Mouse (Mus musculus) hindbrain, embryonic 15.5 days (tissue): Measurements from ENCODE around the gene Edn2. TPM values are rescaled to one million over a fixed set of nuclear protein-coding genes. Genes with fewer than 3 reads are reported as not detected.

Experiments used
- ATAC-seq: fragments of 200-750 bp; cut with Nextera tagmentation; 2 replicates; pipeline ENCODE4 v1.8.0; 2017; ENCODE audit warnings: low read depth, moderate number of reproducible peaks, moderate TSS enrichment; ENCODE audit not compliant: low FRiP score
- H3K27ac ChIP-seq: fragments of 300-500 bp; sonication (generic); replicated peaks from 2 replicates; pipeline ENCODE4 v1.5.1; 2015; ENCODE audit warnings: mild to moderate bottlenecking, inconsistent platforms
- H3K27me3 ChIP-seq: fragments of 300-500 bp; sonication (generic); 2 replicates; pipeline ENCODE4 v1.6.1; 2015; ENCODE audit warnings: control low read depth, inconsistent platforms
- H3K36me3 ChIP-seq: fragments of 300-500 bp; sonication (generic); 2 replicates; pipeline ENCODE4 v1.6.1; 2015; ENCODE audit warnings: control low read depth, inconsistent platforms
- H3K4me1 ChIP-seq: fragments of 300-500 bp; sonication (generic); replicated peaks from 2 replicates; pipeline ENCODE4 v1.6.1; 2015; ENCODE audit warnings: control low read depth, inconsistent platforms
- H3K4me2 ChIP-seq: fragments of 300-500 bp; sonication (generic); 2 replicates; pipeline ENCODE4 v1.6.1; 2015; ENCODE audit warnings: moderate library complexity, mild to moderate bottlenecking, inconsistent platforms
- H3K4me3 ChIP-seq: fragments of 300-500 bp; sonication (generic); 2 replicates; pipeline ENCODE4 v1.5.1; 2015; ENCODE audit warnings: mild to moderate bottlenecking, inconsistent platforms
- H3K9ac ChIP-seq: fragments of 300-500 bp; sonication (generic); 2 replicates; pipeline ENCODE4 v1.6.1; 2015; ENCODE audit warnings: inconsistent platforms
- H3K9me3 ChIP-seq: fragments of 300-500 bp; sonication (generic); 2 replicates; pipeline ENCODE4 v1.6.1; 2016; ENCODE audit warnings: control low read depth, inconsistent platforms
- WGBS: fragments of 180-500 bp; shearing (Covaris S2); methylation state at CpG from one replicate; pipeline ENCODE4 v1.1.7; 2015; 5-methylcytosine and 5-hydroxymethylcytosine counted together
- polyA plus RNA-seq: library from polyadenylated mRNA; unstranded; fragments of >200 nt; fragmentation: Nextera tagmentation; extraction: Ambion mirVana; gene quantifications from 2 replicates; pipeline ENCODE4 v1.2.1, GENCODE M21; 2015

The Edn2 gene
- polyA plus RNA-seq, 1 experiment from 2014 or later: 0.10 TPM

DNA sequence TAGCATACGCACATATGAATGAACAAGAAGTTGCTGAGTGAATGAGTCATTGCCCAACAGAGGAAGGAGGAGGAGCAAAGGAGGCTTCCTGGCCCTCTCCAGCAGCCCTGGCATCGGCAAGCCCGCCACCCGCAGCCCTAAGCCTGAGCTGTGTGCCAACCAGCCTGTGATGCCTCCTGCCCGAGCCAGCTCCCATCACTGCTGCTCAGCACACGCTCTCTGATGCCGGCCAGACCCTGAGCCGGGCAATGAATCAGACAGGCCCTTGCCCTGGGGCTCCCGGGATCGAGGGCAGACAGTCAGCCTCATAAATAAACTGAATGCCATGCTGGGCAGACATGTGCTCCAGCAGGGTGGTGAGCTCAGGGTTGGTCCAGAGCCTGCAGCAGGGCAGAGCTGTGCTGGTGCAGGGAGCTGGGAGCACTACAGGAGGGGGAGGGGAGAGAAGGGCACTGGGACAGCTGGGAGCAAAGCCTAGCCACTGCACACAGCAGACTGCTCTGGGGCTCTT is 27.7 kb downstream of the Edn2 start:
- no peak overlapping the region for H3K4me2 ChIP-seq
- peaks cover 24% of the 10 kb centered on the region for H3K4me1 ChIP-seq
- no peaks in the 10 kb centered on the region for H3K9me3 ChIP-seq
- H3K9ac ChIP-seq: no peak overlapping the region
- H3K36me3 ChIP-seq: no peaks in the 10 kb centered on the region
- WGBS: 40% methylated on average over 10 of the region's 10 CpGs
- H3K4me3 ChIP-seq: no peak overlapping the region
- H3K27me3 ChIP-seq: peaks cover 5% of the 10 kb centered on the region
- H3K27ac ChIP-seq: peak overlapping the region; percentile 45
- peak; percentile 95 for ATAC-seq

DNA sequence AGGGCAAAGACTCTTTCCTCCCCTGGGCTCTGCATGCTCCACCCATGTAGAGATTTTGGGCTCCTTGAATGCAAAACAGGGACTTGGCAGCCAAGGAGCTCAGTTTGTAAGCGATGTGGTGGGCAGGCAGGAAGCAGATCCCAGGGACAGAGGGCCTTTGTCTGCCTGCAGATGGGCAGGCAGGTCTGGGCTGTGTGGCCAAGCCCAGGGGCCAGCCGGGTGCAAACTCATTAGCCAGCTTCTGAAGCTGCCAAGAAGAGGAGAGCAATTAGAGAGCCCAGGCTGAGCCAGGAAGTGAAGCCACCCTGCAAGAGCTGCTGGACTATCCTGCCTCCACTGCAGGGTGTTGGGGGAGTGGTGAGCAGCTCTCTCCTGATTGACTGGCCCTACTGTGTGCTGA is 28.9 kb downstream of the Edn2 start:
- H3K27ac ChIP-seq: peak overlapping the region; percentile 45

DNA sequence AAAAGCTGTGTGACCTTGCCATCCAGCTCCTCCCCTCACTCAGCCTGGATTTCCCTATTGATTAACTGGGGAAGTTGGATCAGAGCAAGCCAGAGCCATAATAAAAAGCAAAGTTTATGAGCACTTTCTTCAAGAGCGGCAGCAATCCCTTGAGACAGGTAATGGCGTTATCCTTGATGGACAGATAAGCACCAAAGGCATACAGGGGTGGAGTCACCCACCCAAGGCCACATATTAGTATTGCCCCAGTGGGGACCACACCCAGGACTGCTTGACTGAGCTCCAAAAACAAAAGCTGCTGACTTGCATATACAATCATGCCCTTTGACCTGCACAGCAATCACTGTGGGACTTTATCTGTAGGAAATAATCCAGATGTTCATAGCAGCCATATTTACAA is 31.0 kb downstream of the Edn2 start:
- 86% methylated on average over 2 of the region's 2 CpGs for WGBS
- Histone ChIP-seq H3K27ac (no peak overlapping the region), H3K4me3 (no peak overlapping the region), H3K27me3 (no peaks in the 10 kb centered on the region), H3K4me1 (peaks cover 24% of the 10 kb centered on the region), H3K36me3 (no peaks in the 10 kb centered on the region), H3K9me3 (no peaks in the 10 kb centered on the region), H3K9ac (no peak overlapping the region), H3K4me2 (no peak overlapping the region)
- ATAC-seq: no peak

More for the DNA sequence above, 28.9 kb downstream of the Edn2 start:
- H3K4me2 ChIP-seq: no peak overlapping the region
- no peak overlapping the region for H3K4me3 ChIP-seq
- 32% methylated on average over 2 of the region's 2 CpGs for WGBS
- H3K4me1 ChIP-seq: peaks cover 24% of the 10 kb centered on the region
- H3K9ac ChIP-seq: no peak overlapping the region
- H3K9me3 ChIP-seq: no peaks in the 10 kb centered on the region
- peaks cover 5% of the 10 kb centered on the region for H3K27me3 ChIP-seq
- H3K36me3 ChIP-seq: no peaks in the 10 kb centered on the region
- ATAC-seq: peak; percentile 31; the same call in 1 of the 2 replicates

DNA sequence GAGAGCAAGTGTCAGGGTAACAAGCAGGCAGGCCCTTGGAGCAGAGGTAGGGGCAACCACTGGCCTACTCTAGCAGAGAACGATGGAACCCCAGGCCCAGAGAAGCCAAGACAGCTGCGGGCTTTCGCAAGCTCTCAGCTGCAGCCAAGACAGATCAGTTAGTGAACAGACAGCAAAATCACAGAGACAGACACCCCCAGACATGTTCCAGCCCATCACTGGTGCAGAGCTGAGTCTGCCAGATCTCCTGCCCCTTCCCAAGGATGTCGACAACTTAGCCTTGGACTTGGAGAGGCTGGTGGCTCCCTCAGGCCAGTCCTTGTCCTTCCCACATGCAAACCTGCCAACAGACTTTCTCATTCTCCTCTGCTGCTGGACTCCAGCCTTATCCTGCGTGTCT is 33.0 kb downstream of the Edn2 start:
- H3K9ac ChIP-seq: no peak overlapping the region
- H3K27ac ChIP-seq: no peak overlapping the region
- peaks cover 14% of the 10 kb centered on the region for H3K4me1 ChIP-seq
- no peak for ATAC-seq
- no peak overlapping the region for H3K4me3 ChIP-seq
- H3K36me3 ChIP-seq: no peaks in the 10 kb centered on the region
- no peak overlapping the region for H3K4me2 ChIP-seq
- no peaks in the 10 kb centered on the region for H3K9me3 ChIP-seq
- WGBS: 92% methylated on average over 5 of the region's 5 CpGs
- no peaks in the 10 kb centered on the region for H3K27me3 ChIP-seq

- no peaks in the 10 kb centered on the region for H3K27me3 ChIP-seq
- ATAC-seq: no peak
- H3K9ac ChIP-seq: no peak overlapping the region
- no peak overlapping the region for H3K27ac ChIP-seq
- H3K36me3 ChIP-seq: no peaks in the 10 kb centered on the region
- no peak overlapping the region for H3K4me3 ChIP-seq
- H3K4me2 ChIP-seq: no peak overlapping the region
- H3K9me3 ChIP-seq: no peaks in the 10 kb centered on the region
- peaks cover 13% of the 10 kb centered on the region for H3K4me1 ChIP-seq
Observed at GRCm38 (mm10) chr4:120194965-120195364, 34.0 kb downstream of the Edn2 start.

DNA sequence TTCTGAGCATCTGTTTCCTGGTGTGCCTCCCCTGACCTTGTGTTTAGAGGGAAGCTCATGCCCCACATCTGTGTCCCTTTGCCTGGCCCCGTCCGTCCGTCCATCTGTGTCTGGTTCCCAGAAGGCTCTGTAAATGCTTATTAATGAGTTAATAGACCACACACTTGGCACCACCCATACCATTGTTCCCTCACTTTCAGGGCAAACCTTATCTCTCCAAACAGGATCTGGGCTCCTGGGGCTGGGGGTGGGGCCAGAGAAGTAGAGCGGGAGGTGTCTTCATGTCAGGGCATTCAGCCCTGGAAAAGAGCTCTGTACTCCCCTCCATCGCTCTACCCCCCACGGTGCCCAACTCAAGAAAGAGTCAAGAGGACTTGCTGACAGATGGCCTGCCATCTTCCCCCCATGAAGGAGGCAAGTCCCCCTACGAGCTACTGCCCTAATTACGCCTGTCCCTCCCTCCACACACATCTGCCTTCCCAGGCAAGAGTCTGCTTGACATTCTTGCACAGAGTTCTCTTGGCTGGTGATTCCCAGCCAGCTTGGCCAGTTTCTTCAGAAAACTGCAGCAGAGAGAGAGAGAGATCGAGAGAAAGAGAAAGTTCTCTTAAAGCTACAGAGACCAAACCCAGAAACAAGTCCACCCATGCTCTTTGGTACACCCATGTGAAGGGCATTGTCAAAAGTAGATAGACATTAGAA is 38.3 kb downstream of the Edn2 start:
- Histone ChIP-seq H3K27ac (no peak overlapping the region), H3K9ac (no peak overlapping the region), H3K4me1 (peaks cover 12% of the 10 kb centered on the region; the same call in 1 of the 2 replicates), H3K36me3 (no peaks in the 10 kb centered on the region), H3K27me3 (no peaks in the 10 kb centered on the region), H3K4me2 (no peak overlapping the region), H3K9me3 (no peaks in the 10 kb centered on the region), H3K4me3 (no peak overlapping the region)
- 34% methylated on average over 9 of the region's 9 CpGs for WGBS
- no peak for ATAC-seq

DNA sequence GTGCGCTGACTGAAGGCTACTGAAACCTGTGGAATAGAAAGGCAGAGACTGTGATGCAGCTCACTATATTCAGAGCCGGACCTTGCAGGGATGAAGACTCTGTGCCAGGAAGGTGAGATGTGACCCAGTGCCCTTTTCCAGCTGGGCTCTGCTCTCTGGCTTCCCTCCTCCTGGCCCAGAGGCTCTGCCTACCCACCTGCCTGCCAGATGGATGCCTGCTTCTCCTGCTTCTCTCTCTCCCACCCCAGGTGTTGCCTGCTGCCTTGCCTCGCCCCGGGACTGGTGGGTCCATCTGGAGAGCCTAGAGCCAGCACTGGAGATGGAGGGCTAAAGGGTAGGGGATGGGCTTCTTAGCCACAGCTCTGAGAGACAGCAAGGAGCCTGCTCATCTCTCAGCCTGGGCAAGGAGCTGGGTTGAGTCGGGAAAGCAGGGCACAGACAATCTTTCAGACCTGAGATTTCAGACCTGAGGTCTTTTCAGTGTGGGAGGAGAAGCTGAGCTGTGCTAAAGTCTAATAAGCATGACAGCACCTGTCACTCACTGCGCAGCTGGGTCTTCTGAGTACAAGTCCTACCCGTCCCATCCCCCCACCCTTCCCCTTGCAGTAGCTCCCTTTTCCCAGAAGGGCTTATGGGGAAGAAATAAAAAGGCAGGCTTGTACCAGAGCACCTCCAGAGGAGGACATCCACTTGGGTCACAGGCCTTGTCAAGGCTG is 39.7 kb downstream of the Edn2 start:
- Histone ChIP-seq H3K36me3 (no peaks in the 10 kb centered on the region), H3K9me3 (no peaks in the 10 kb centered on the region), H3K9ac (no peak overlapping the region), H3K4me3 (no peak overlapping the region), H3K4me1 (peaks cover 12% of the 10 kb centered on the region; the same call in 1 of the 2 replicates), H3K27me3 (no peaks in the 10 kb centered on the region), H3K27ac (no peak overlapping the region), H3K4me2 (no peak overlapping the region)
- 0 out of 2 replicates have a peak, but pooled peaks have one; percentile 44 for ATAC-seq
- 65% methylated on average over 7 of the region's 7 CpGs for WGBS

GRCm38 (mm10) chr4:120204357-120204942 is 43.4 kb downstream of the Edn2 start:
- H3K4me1 ChIP-seq: peaks cover 9% of the 10 kb centered on the region; the same call in 1 of the 2 replicates
- H3K9ac ChIP-seq: no peak overlapping the region
- no peak overlapping the region for H3K4me3 ChIP-seq
- no peak overlapping the region for H3K27ac ChIP-seq
- no peaks in the 10 kb centered on the region for H3K27me3 ChIP-seq
- no peak for ATAC-seq
- H3K4me2 ChIP-seq: no peak overlapping the region
- WGBS: 57% methylated on average over 9 of the region's 9 CpGs
- no peaks in the 10 kb centered on the region for H3K36me3 ChIP-seq
- H3K9me3 ChIP-seq: no peaks in the 10 kb centered on the region

GRCm38 (mm10) chr4:120206471-120206891 is 45.5 kb downstream of the Edn2 start:
- WGBS: 75% methylated on average over 6 of the region's 6 CpGs
- Histone ChIP-seq H3K4me2 (no peak overlapping the region), H3K4me1 (0 out of 2 replicates have a peak, but pooled peaks cover 3% of the 10 kb centered on the region), H3K27ac (no peak overlapping the region), H3K4me3 (no peak overlapping the region), H3K27me3 (no peaks in the 10 kb centered on the region), H3K36me3 (no peaks in the 10 kb centered on the region), H3K9me3 (no peaks in the 10 kb centered on the region), H3K9ac (no peak overlapping the region)
- no peak for ATAC-seq

DNA sequence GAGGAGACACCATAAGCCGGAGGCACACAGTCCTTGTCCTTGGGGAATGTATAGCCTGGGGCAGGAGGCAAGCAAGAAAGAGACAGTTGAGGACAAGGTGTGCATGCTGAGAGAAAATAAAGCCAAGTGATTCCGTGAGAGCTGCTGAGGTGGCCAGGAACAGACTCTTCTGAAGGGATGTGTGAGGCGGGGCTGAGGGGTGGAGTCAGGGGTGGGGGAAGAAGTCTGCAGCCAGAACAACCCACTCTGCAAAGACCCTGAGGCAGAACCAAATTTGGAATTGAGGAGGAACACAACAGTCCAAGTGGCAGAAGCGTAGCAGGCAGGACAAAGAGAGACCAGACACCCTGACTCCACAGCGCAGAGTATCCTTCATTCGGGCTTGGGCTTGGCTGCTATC is 51.1 kb downstream of the Edn2 start:
- Histone ChIP-seq H3K27me3 (no peaks in the 10 kb centered on the region), H3K27ac (no peak overlapping the region), H3K36me3 (no peaks in the 10 kb centered on the region), H3K9me3 (no peaks in the 10 kb centered on the region), H3K9ac (no peak overlapping the region), H3K4me3 (no peak overlapping the region), H3K4me1 (0 out of 2 replicates have a peak, but pooled peaks cover 4% of the 10 kb centered on the region), H3K4me2 (no peak overlapping the region)
- ATAC-seq: no peak
- 57% methylated on average over 6 of the region's 6 CpGs for WGBS

DNA sequence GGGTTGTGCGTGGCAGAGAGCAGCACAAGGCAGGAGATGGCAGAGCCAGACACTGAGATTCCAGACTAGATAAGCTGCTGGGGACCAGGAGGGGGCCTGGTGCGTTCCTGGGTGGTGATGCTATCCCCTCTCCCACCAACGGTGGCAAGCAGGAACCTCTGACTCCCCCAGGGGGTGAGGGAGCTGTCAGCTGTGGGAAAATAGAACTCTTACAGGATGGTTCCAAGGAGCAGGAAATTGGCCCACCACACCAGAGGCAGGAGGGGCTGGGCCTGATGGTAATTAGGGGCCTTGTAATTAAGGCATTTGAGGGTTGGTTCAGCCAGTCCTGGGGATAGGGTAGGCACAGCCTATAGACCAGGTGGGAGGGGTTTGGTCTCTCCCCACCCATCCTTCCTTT is 51.8 kb downstream of the Edn2 start:
- Histone ChIP-seq H3K4me1 (0 out of 2 replicates have a peak, but pooled peaks cover 4% of the 10 kb centered on the region), H3K27me3 (no peaks in the 10 kb centered on the region), H3K27ac (no peak overlapping the region), H3K9ac (no peak overlapping the region), H3K4me2 (no peak overlapping the region), H3K4me3 (no peak overlapping the region), H3K9me3 (no peaks in the 10 kb centered on the region), H3K36me3 (no peaks in the 10 kb centered on the region)
- no peak for ATAC-seq
- WGBS: 39% methylated on average over 3 of the region's 3 CpGs
